Mouse (Mus musculus) left cerebral cortex, postnatal 14 days (tissue): ENCODE measurements around the gene Nek6. TPM values are rescaled to one million over a fixed set of nuclear protein-coding genes. Genes with fewer than 3 reads are reported as not detected.

ENCODE experiments used
- microRNA-seq, 2 experiments: library from miRNA; unstranded; fragments of <30 nt; microRNA quantifications; one replicate each; pipeline ENCODE4 v1.2.0; 2022
- total RNA-seq, 2 experiments: library from RNA; stranded (reverse); gene quantifications; 2 replicates each; pipeline ENCODE4 v1.2.3; 2021

Nek6 gene
- total RNA-seq, 2 experiments from 2014 or later: 26.3 to 28.9 TPM

Small RNAs within 50 kb of the gene (microRNA-seq; reads per million reads assigned to microRNA genes)
- 0 reads per million in 2 experiments for gene Gm27634

Other genes starting within 250 kb of the Nek6 start
- gene Dennd1a, start 224.3 kb upstream of the Nek6 start, total RNA-seq: 10 to 100 TPM; 68.5 to 70.1 TPM
- gene Lhx2, start 172.4 kb upstream of the Nek6 start, total RNA-seq: 10 to 100 TPM; 73.2 to 85.4 TPM
- 100 to 1,000 TPM; 229 to 236 TPM for gene Psmb7, start 132.4 kb downstream of the Nek6 start, total RNA-seq
- gene Nr5a1, start 202.9 kb downstream of the Nek6 start, total RNA-seq: not detected